Mouse (Mus musculus) small intestine, adult 2 months (tissue): ENCODE data around the gene Pofut1.

Experiments
- CTCF ChIP-seq: fragments of 200-500 bp; IDR thresholded peaks from 2 replicates; pipeline ENCODE4 v1.5.1; 2012; ENCODE audit warnings: low read depth, mild to moderate bottlenecking, control low read depth, inconsistent platforms, low read length, moderate library complexity, mixed read lengths; ENCODE audit not compliant: insufficient replicate concordance, insufficient read length; ENCODE audit errors: extremely low read depth
- POLR2A ChIP-seq: fragments of 200-500 bp; IDR thresholded peaks from 2 replicates; pipeline ENCODE4 v1.6.1; 2012; ENCODE audit warnings: low read depth, mild to moderate bottlenecking, control low read depth, inconsistent platforms, low read length, moderate library complexity

GRCm38 (mm10) chr2:153228523-153228922 lies 12.8 kb upstream of the Pofut1 start:
- TF ChIP-seq POLR2A, result no peak
- no peak for TF ChIP-seq CTCF
